Mouse (Mus musculus): Measurements from ENCODE around the gene Neurl1a. TPM values are rescaled to one million over a fixed set of nuclear protein-coding genes. Genes with fewer than 3 reads are reported as not detected.

The Neurl1a gene
- total and polyA plus RNA-seq, 3 experiments: 0.03 TPM; not detected in 2

GRCm38 (mm10) chr19:47201972-47202371 is 23.4 kb downstream of the Neurl1a start:
- no peak for TF ChIP-seq NRF1 (IDR thresholded peaks at IDR 0.05; ENCODE audit: insufficient read depth, low read depth, low read length, poor library complexity, severe bottlenecking)
- TF ChIP-seq USF2 (IDR thresholded peaks at IDR 0.05; ENCODE audit: borderline replicate concordance in 1 of 2, insufficient read depth in 1 of 2, low read depth in 1 of 2, low read length in 2 of 2): no peak
- TF ChIP-seq RCOR1 (IDR thresholded peaks at IDR 0.05; ENCODE audit: low read depth, low read length): no peak
- TF ChIP-seq MYC (IDR thresholded peaks at IDR 0.05; ENCODE audit: low read depth, low read length): no peak
- TF ChIP-seq MEF2A (IDR thresholded peaks at IDR 0.05; ENCODE audit: extremely low read depth, insufficient replicate concordance, low read depth, low read length, poor library complexity, severe bottlenecking): no peak
- no peak for TF ChIP-seq ZNF384 (IDR thresholded peaks at IDR 0.05; ENCODE audit: low read depth, low read length)
- TF ChIP-seq TCF12 (IDR thresholded peaks at IDR 0.05; ENCODE audit: low read depth, low read length): no peak
- no peak for TF ChIP-seq E2F4 (IDR thresholded peaks at IDR 0.05; ENCODE audit: borderline replicate concordance, low read depth, low read length)
- no peak for TF ChIP-seq CHD2 (IDR thresholded peaks at IDR 0.05; ENCODE audit: low read length)
- TF ChIP-seq KAT2A (conservative IDR thresholded peaks at IDR 0.05; ENCODE audit: low read depth, low read length): no peak
- TF ChIP-seq ZKSCAN1 (IDR thresholded peaks at IDR 0.05; ENCODE audit: low read depth, low read length): no peak
- TF ChIP-seq ZC3H11A (IDR thresholded peaks at IDR 0.05; ENCODE audit: low read depth, low read length): no peak
- Histone ChIP-seq H3K4me3 (ENCODE audit: control insufficient read depth in 1 of 2, insufficient read depth in 1 of 2, low read depth in 2 of 2, low read length in 2 of 2) (no peak overlapping the region), H3K9ac (ENCODE audit: control insufficient read depth, low read depth, low read length, poor library complexity, severe bottlenecking) (no peak overlapping the region), H3K36me3 (ENCODE audit: control insufficient read depth in 1 of 2, insufficient read depth in 2 of 2, low read length in 2 of 2) (no peaks in the 10 kb centered on the region), H3K9me3 (replicated peaks; ENCODE audit: insufficient read depth, low read length) (no peaks in the 10 kb centered on the region), H3K79me2 (ENCODE audit: control insufficient read depth, insufficient read depth, low read length, poor library complexity) (no peaks in the 10 kb centered on the region), H3K4me1 (ENCODE audit: control insufficient read depth in 1 of 2, insufficient read depth in 2 of 2, low read length in 2 of 2) (peaks cover 0 to 3% of the 10 kb centered on the region in 2 experiments; a peak in 1 of 4 replicates), H3K27me3 (ENCODE audit: control insufficient read depth in 1 of 2, insufficient read depth in 2 of 2, low read length in 2 of 2) (no peaks in the 10 kb centered on the region; a peak in 2 of 4 replicates), H3K27ac (ENCODE audit: control insufficient read depth, low read depth, low read length) (no peak overlapping the region)
- DNase-seq (ENCODE audit: low read depth, low spot score): no peak

- Histone ChIP-seq H3K79me2 (ENCODE audit: control insufficient read depth, insufficient read depth, low read length, poor library complexity) (no peaks in the 10 kb centered on the region), H3K4me1 (ENCODE audit: control insufficient read depth in 1 of 2, insufficient read depth in 2 of 2, low read length in 2 of 2) (no peaks in the 10 kb centered on the region), H3K4me3 (ENCODE audit: control insufficient read depth in 1 of 2, insufficient read depth in 1 of 2, low read depth in 2 of 2, low read length in 2 of 2) (no peak overlapping the region), H3K27me3 (ENCODE audit: control insufficient read depth in 1 of 2, insufficient read depth in 2 of 2, low read length in 2 of 2) (no peaks in the 10 kb centered on the region; a peak in 2 of 4 replicates), H3K9ac (ENCODE audit: control insufficient read depth, low read depth, low read length, poor library complexity, severe bottlenecking) (no peak overlapping the region), H3K36me3 (ENCODE audit: control insufficient read depth in 1 of 2, insufficient read depth in 2 of 2, low read length in 2 of 2) (no peaks in the 10 kb centered on the region), H3K9me3 (replicated peaks; ENCODE audit: insufficient read depth, low read length) (no peaks in the 10 kb centered on the region), H3K27ac (ENCODE audit: control insufficient read depth, low read depth, low read length) (no peak overlapping the region)
- TF ChIP-seq POLR2A (IDR thresholded peaks at IDR 0.05; ENCODE audit: control insufficient read depth in 1 of 2, insufficient read depth in 1 of 2, low read depth in 1 of 2, low read length in 2 of 2, poor library complexity in 1 of 2) (no peak), GABPA (IDR thresholded peaks at IDR 0.05; ENCODE audit: low read depth, low read length) (no peak), ZMIZ1 (IDR thresholded peaks at IDR 0.05; ENCODE audit: low read depth, low read length) (no peak), KAT2A (conservative IDR thresholded peaks at IDR 0.05; ENCODE audit: low read depth, low read length) (no peak), GATA1 (IDR thresholded peaks at IDR 0.05; ENCODE audit: low read depth, low read length) (no peak), RAD21 (IDR thresholded peaks at IDR 0.05; ENCODE audit: low read depth, low read length) (no peak), CHD2 (IDR thresholded peaks at IDR 0.05; ENCODE audit: low read length) (no peak), CTCF (IDR thresholded peaks at IDR 0.05 in 2 of 3, conservative IDR thresholded peaks at IDR 0.05 in 1 of 3; ENCODE audit: control insufficient read depth in 1 of 3, insufficient read depth in 1 of 3, low read depth in 2 of 3, low read length in 3 of 3, poor library complexity in 1 of 3, severe bottlenecking in 1 of 3) (no peak), MYB (IDR thresholded peaks at IDR 0.05; ENCODE audit: low read depth, low read length) (no peak), TBP (IDR thresholded peaks at IDR 0.05; ENCODE audit: low read depth, low read length) (no peak), MEF2A (IDR thresholded peaks at IDR 0.05; ENCODE audit: extremely low read depth, insufficient replicate concordance, low read depth, low read length, poor library complexity, severe bottlenecking) (no peak)
- DNase-seq (ENCODE audit: low read depth, low spot score): no peak
These were observed 23.8 kb downstream of the Neurl1a start for GRCm38 (mm10) chr19:47202429-47202828.

Measured in MEL (cell line).